Mouse (Mus musculus) C2C12 (cell line): ENCODE measurements around the gene Stap2. TPM values are rescaled to one million over a fixed set of nuclear protein-coding genes. Genes with fewer than 3 reads are reported as not detected.
A peak's percentile ranks its signal among the peaks of the same experiment; 100 is the strongest.

Source experiments
- H3K27me3 ChIP-seq: one replicate; pipeline ENCODE4 v1.6.1; 2011; ENCODE audit not compliant: control insufficient read depth, insufficient read depth, insufficient read length
- H3K36me3 ChIP-seq: one replicate; pipeline ENCODE4 v1.6.1; 2011; ENCODE audit not compliant: control insufficient read depth, insufficient read depth
- H3K4me3 ChIP-seq: one replicate; pipeline ENCODE4 v1.5.1; 2011; ENCODE audit warnings: mild to moderate bottlenecking, control low read depth; ENCODE audit not compliant: poor library complexity, insufficient read depth, severe bottlenecking
- H3K79me2 ChIP-seq: one replicate; pipeline ENCODE4 v1.6.1; 2011; ENCODE audit not compliant: control insufficient read depth, insufficient read depth
- H3K79me3 ChIP-seq: one replicate; pipeline ENCODE4 v1.6.1; 2011; ENCODE audit warnings: low read depth, control low read depth
- H3ac ChIP-seq: one replicate; pipeline ENCODE3; 2011; ENCODE audit warnings: low read depth; ENCODE audit not compliant: control insufficient read depth, insufficient read length
- CEBPB ChIP-seq: IDR thresholded peaks from one replicate; pipeline ENCODE4 v1.6.1; 2011; ENCODE audit warnings: low read depth, mild to moderate bottlenecking, control low read depth, moderate library complexity
- CTCF ChIP-seq: IDR thresholded peaks from one replicate; pipeline ENCODE4 v1.5.1; 2011; ENCODE audit not compliant: control insufficient read depth, insufficient read depth, insufficient read length
- FOSL1 ChIP-seq: IDR thresholded peaks from one replicate; pipeline ENCODE4 v1.8.0; 2011; ENCODE audit warnings: mild to moderate bottlenecking, low read length; ENCODE audit not compliant: poor library complexity, insufficient read depth, severe bottlenecking
- MAX ChIP-seq: IDR thresholded peaks from one replicate; pipeline ENCODE4 v1.6.1; 2011; ENCODE audit warnings: mild to moderate bottlenecking, control low read depth
- MYOD1 ChIP-seq: IDR thresholded peaks from one replicate; pipeline ENCODE4 v1.6.1; 2011; ENCODE audit warnings: low read depth; ENCODE audit not compliant: control insufficient read depth, insufficient read length
- MYOG ChIP-seq: IDR thresholded peaks from one replicate; pipeline ENCODE4 v1.6.1; 2011; ENCODE audit not compliant: control insufficient read depth, insufficient read length; ENCODE audit errors: extremely low read depth
- USF1 ChIP-seq: IDR thresholded peaks from one replicate; pipeline ENCODE4 v1.6.1; 2011; ENCODE audit warnings: low read depth, mild to moderate bottlenecking, control low read depth, moderate library complexity
- long read RNA-seq, 2 experiments: library from polyadenylated mRNA; unstranded; transcript quantifications; one replicate each; pipeline ENCODE4 v2.0.0; 2019 to 2020
- polyA plus RNA-seq: library from polyadenylated mRNA; unstranded; fragments of >200 nt; fragmentation: generic; extraction: Trizol; gene quantifications from one replicate; pipeline ENCODE4 v1.2.1, GENCODE M21; 2012; ENCODE audit warnings: missing spikeins

Stap2 gene
- 0.48 TPM for polyA plus RNA-seq
- long read RNA-seq, experiment 1, transcript Stap2-201 (13 exons, 1,509 nt), result major isoform, 5 of 7 reads
- long read RNA-seq, experiment 1, partial matches to known transcripts, result 1 of 7 reads
- long read RNA-seq, experiment 1, other reads (novel, unspliced or antisense), result 1 of 7 reads
- long read RNA-seq, experiment 2, partial matches to known transcripts, result 0 of 3 reads
- long read RNA-seq, experiment 2, other reads (novel, unspliced or antisense), result 1 of 3 reads

- Histone ChIP-seq H3K79me2 (peaks cover 14% of the 10 kb centered on the region), H3K27me3 (peaks cover 10% of the 10 kb centered on the region), H3K4me3 (no peak within 1 kb of the TSS), H3ac (no peak within 1 kb of the TSS), H3K36me3 (no peaks in the 10 kb centered on the region), H3K79me3 (no peaks in the 10 kb centered on the region)
- TF ChIP-seq MYOD1 (no peak), USF1 (no peak), MYOG (no peak), CEBPB (no peak), MAX (no peak), FOSL1 (no peak), CTCF (no peak)
Measured at GRCm38 (mm10) chr17:56005415-56006061, at the start of gene Stap2, which contains the start of gene Mpnd. Stap2 (minus strand) TSS chr17:56005584. Mpnd (plus strand) TSS chr17:56005711.

- TF ChIP-seq CEBPB (no peak), CTCF (no peak), USF1 (no peak), MAX (no peak), MYOD1 (no peak)
- Histone ChIP-seq H3K79me2 (peaks cover 57% of the 10 kb centered on the region), H3K4me3 (no peak overlapping the region), H3K79me3 (peaks cover 45% of the 10 kb centered on the region), H3K27me3 (no peaks in the 10 kb centered on the region), H3K36me3 (peaks cover 74% of the 10 kb centered on the region), H3ac (no peak overlapping the region)
Measured at GRCm38 (mm10) chr17:56054938-56055337, 49.6 kb upstream of the Stap2 start.

- H3K79me3 ChIP-seq, result peaks cover 63% of the 10 kb centered on the region
- peaks cover 93% of the 10 kb centered on the region for H3K79me2 ChIP-seq
- no peak overlapping the region for H3ac ChIP-seq
- no peak overlapping the region for H3K4me3 ChIP-seq
- TF ChIP-seq FOSL1 (no peak), MAX (no peak), CTCF (no peak), CEBPB (no peak), MYOG (no peak), MYOD1 (no peak), USF1 (no peak)
- H3K36me3 ChIP-seq, result peaks cover 75% of the 10 kb centered on the region
- no peaks in the 10 kb centered on the region for H3K27me3 ChIP-seq
Measured at GRCm38 (mm10) chr17:56051369-56051768, 46.0 kb upstream of the Stap2 start.

- Histone ChIP-seq H3K4me3 (peak overlapping the region; percentile 95), H3K27me3 (no peaks in the 10 kb centered on the region), H3ac (peak overlapping the region; percentile 66), H3K79me2 (peaks cover 62% of the 10 kb centered on the region), H3K36me3 (peaks cover 35% of the 10 kb centered on the region), H3K79me3 (peaks cover 53% of the 10 kb centered on the region)
- TF ChIP-seq CTCF (no peak), MAX (no peak), FOSL1 (no peak), USF1 (no peak), MYOG (no peak), CEBPB (no peak), MYOD1 (no peak)
Measured at GRCm38 (mm10) chr17:56040857-56041163, 35.4 kb upstream of the Stap2 start.

GRCm38 (mm10) chr17:56040030-56040856 lies 34.9 kb upstream of the Stap2 start, which contains the start of gene Chaf1a:
Chaf1a (plus strand) TSS chr17:56040439.
- Histone ChIP-seq H3K79me2 (peaks cover 62% of the 10 kb centered on the region), H3K36me3 (peaks cover 30% of the 10 kb centered on the region), H3K4me3 (peak within 1 kb of the TSS; percentile 95), H3K27me3 (no peaks in the 10 kb centered on the region), H3ac (peak within 1 kb of the TSS; percentile 66), H3K79me3 (peaks cover 53% of the 10 kb centered on the region)
- TF ChIP-seq USF1 (peak; percentile 98), CEBPB (no peak)
